Mouse (Mus musculus) kidney, postnatal 10 days (tissue): ENCODE measurements around the gene Ereg.

ENCODE experiments used
- DNase-seq: peaks from one replicate; pipeline ENCODE4 v3.0.0; 2021; ENCODE audit warnings: mixed read lengths

The Ereg gene

GRCm38 (mm10) chr5:91113967-91114366, 39.5 kb downstream of the Ereg start:
- no peak for DNase-seq

GRCm38 (mm10) chr5:91114574-91114973, 40.2 kb downstream of the Ereg start:
- DNase-seq: no peak

- no peak for DNase-seq
Observed at GRCm38 (mm10) chr5:91118618-91119017, 44.2 kb downstream of the Ereg start.

- DNase-seq: no peak
Observed at GRCm38 (mm10) chr5:91123404-91123803, 49.0 kb downstream of the Ereg start.

GRCm38 (mm10) chr5:91124140-91124539, 49.7 kb downstream of the Ereg start:
- no peak for DNase-seq

GRCm38 (mm10) chr5:91126623-91127022, 52.2 kb downstream of the Ereg start:
- DNase-seq: no peak

GRCm38 (mm10) chr5:91134961-91135360, 60.5 kb downstream of the Ereg start:
- DNase-seq: no peak

GRCm38 (mm10) chr5:91138970-91139369, 64.5 kb downstream of the Ereg start:
- DNase-seq: no peak

GRCm38 (mm10) chr5:91139446-91139873, 65.0 kb downstream of the Ereg start, which contains the start of gene Areg:
Gene Areg, plus strand, starts transcription at chr5:91139599.
- DNase-seq: peak; percentile 70

GRCm38 (mm10) chr5:91140896-91141448, 66.5 kb downstream of the Ereg start:
- no peak for DNase-seq
